Comparison of ENCODE assay signal across 9 mouse cellular contexts in genomic region chr2:152669639-152670484, GRCm38 (mm10). TPM values are rescaled to one million over a fixed set of nuclear protein-coding genes. Genes with fewer than 3 reads are reported as not detected.
DNase-seq lines count a peak whose midpoint lies in the region; ATAC-seq and TF ChIP-seq lines count a peak whose summit lies in the region.
"Had no signal": no experiment of that assay in that cellular context is flagged by ENCODE, and none has a peak within 500 bp of the region (broad histone marks: within the 10 kb centered on the region; RNA-seq: fewer than 3 reads in every experiment).

No protein-coding gene starts in this region.

- no peaks in the 10 kb centered on the region for H3K9me3 ChIP-seq in forebrain, embryonic 12.5 days
- no peaks in the 10 kb centered on the region for H3K9me3 ChIP-seq in intestine, embryonic 16.5 days (ENCODE audit: control insufficient read depth, low read length)
- no peaks in the 10 kb centered on the region for H3K9me3 ChIP-seq in midbrain, postnatal 0 days (ENCODE audit: low read length)

- peak overlapping the region; percentile 94 for H3K27ac ChIP-seq in forebrain, embryonic 12.5 days
- peak overlapping the region; percentile 94 for H3K27ac ChIP-seq in intestine, embryonic 16.5 days (ENCODE audit: low read length)
- H3K27ac ChIP-seq in midbrain, postnatal 0 days (ENCODE audit: low read depth, low read length): peak overlapping the region; percentile 98

- peak overlapping the region; percentile 87 for H3K4me2 ChIP-seq in forebrain, embryonic 12.5 days
- peak overlapping the region; percentile 88 for H3K4me2 ChIP-seq in intestine, embryonic 16.5 days (ENCODE audit: low read depth, low read length)
- H3K4me2 ChIP-seq in midbrain, postnatal 0 days (ENCODE audit: low read depth, low read length, poor library complexity, severe bottlenecking): peak overlapping the region; percentile 95

- H3K9ac ChIP-seq in forebrain, embryonic 12.5 days: peak overlapping the region; percentile 90
- H3K9ac ChIP-seq in intestine, embryonic 16.5 days (ENCODE audit: low read depth, low read length): peak overlapping the region; percentile 99
- H3K9ac ChIP-seq in midbrain, postnatal 0 days (replicated peaks; ENCODE audit: low read length, poor library complexity, severe bottlenecking): peak overlapping the region; percentile 97

- H3K4me3 ChIP-seq in forebrain, embryonic 12.5 days (replicated peaks): peak overlapping the region; percentile 98
- peak overlapping the region; percentile 93 for H3K4me3 ChIP-seq in intestine, embryonic 16.5 days (ENCODE audit: low read length)
- H3K4me3 ChIP-seq in midbrain, postnatal 0 days (ENCODE audit: low read depth, low read length): peak overlapping the region; percentile 73

- peaks cover 23% of the 10 kb centered on the region for H3K36me3 ChIP-seq in forebrain, embryonic 12.5 days (replicated peaks)
- H3K36me3 ChIP-seq in intestine, embryonic 16.5 days (ENCODE audit: control insufficient read depth, insufficient read depth, low read length): 0 out of 2 replicates have a peak, but pooled peaks cover 4% of the 10 kb centered on the region
- H3K36me3 ChIP-seq in midbrain, postnatal 0 days (ENCODE audit: insufficient read depth, low read length): 0 out of 2 replicates have a peak, but pooled peaks cover 6% of the 10 kb centered on the region

- peaks cover 33% of the 10 kb centered on the region for H3K4me1 ChIP-seq in forebrain, embryonic 12.5 days
- H3K4me1 ChIP-seq in intestine, embryonic 16.5 days (ENCODE audit: control insufficient read depth, insufficient read depth, low read length): peaks cover 38% of the 10 kb centered on the region
- H3K4me1 ChIP-seq in midbrain, postnatal 0 days (ENCODE audit: insufficient read depth, low read length): peaks cover 15% of the 10 kb centered on the region

- peak; percentile 33 for DNase-seq in adrenal gland, adult 2 months
- no peak for DNase-seq in adrenal gland, postnatal 4 days (ENCODE audit: low spot score in 2 of 2)
- DNase-seq in right cerebral cortex, postnatal 10 days (ENCODE audit: low spot score in 2 of 2): peak; percentile 64
- DNase-seq in right cerebral cortex, postnatal 14 days: no peak
- peak; percentile 69 for DNase-seq in midbrain, postnatal 0 days (ENCODE audit: low spot score)
- DNase-seq in ovary, postnatal 36 days (ENCODE audit: low spot score): no peak

- under 1% methylated on average over 46 of the region's 46 CpGs for WGBS in forebrain, embryonic 12.5 days
- WGBS in intestine, embryonic 16.5 days: under 1% methylated on average over 45 of the region's 46 CpGs
- WGBS in midbrain, postnatal 0 days: under 1% methylated on average over 36 of the region's 46 CpGs

- peak; percentile 85 for ATAC-seq in forebrain, embryonic 12.5 days (ENCODE audit: low FRiP score)
- ATAC-seq in intestine, embryonic 16.5 days: peak; percentile 73
- peak; percentile 78 for ATAC-seq in midbrain, postnatal 0 days (ENCODE audit: low FRiP score)

- no peak for TF ChIP-seq CTCF in midbrain, postnatal 0 days (IDR thresholded peaks at IDR 0.05)

- H3K27me3 ChIP-seq in forebrain, embryonic 12.5 days: no peaks in the 10 kb centered on the region
- no peaks in the 10 kb centered on the region for H3K27me3 ChIP-seq in intestine, embryonic 16.5 days (replicated peaks; ENCODE audit: control insufficient read depth, insufficient read depth, low read length)
- H3K27me3 ChIP-seq in midbrain, postnatal 0 days (ENCODE audit: insufficient read depth, low read length): no peaks in the 10 kb centered on the region

RNA-seq across cellular contexts. Expression of gene H13, which starts 0.6 kb away (rescaled TPM):
- 100 to 1,000 TPM; 164 to 202 TPM for total RNA-seq in adrenal gland, adult 2 months (2021)
- polyA plus RNA-seq in adrenal gland, adult 2 months (2012; rRNA removed): 358 and 395 TPM in 2 replicates
- 100 to 1,000 TPM; 138 to 140 TPM for total RNA-seq in adrenal gland, postnatal 4 days (2021)
- polyA plus RNA-seq in forebrain, embryonic 12.5 days (2016; fragmentation: Nextera tagmentation; extraction: Ambion mirVana): 128 and 131 TPM in 2 replicates
- 116 and 119 TPM in 2 replicates for polyA plus RNA-seq in intestine, embryonic 16.5 days (2015; fragmentation: Nextera tagmentation; extraction: Ambion mirVana)
- 166 and 173 TPM in 2 replicates for total RNA-seq in midbrain, postnatal 0 days (2014; rRNA removed)
- polyA plus RNA-seq in midbrain, postnatal 0 days (2015; fragmentation: Nextera tagmentation; extraction: Ambion mirVana): 175 and 182 TPM in 2 replicates

RNA-seq across cellular contexts. Expression of gene Mcts2, which starts 17.0 kb away (rescaled TPM):
- total RNA-seq in adrenal gland, adult 2 months (2021): 10 to 100 TPM; 26.7 to 32.9 TPM
- 1.9 and 2.3 TPM in 2 replicates for polyA plus RNA-seq in adrenal gland, adult 2 months (2012; rRNA removed)
- 10 to 100 TPM; 26.7 to 27.4 TPM for total RNA-seq in adrenal gland, postnatal 4 days (2021)
- polyA plus RNA-seq in forebrain, embryonic 12.5 days (2016; fragmentation: Nextera tagmentation; extraction: Ambion mirVana): 39.5 and 41.2 TPM in 2 replicates
- 18.9 and 25.1 TPM in 2 replicates for polyA plus RNA-seq in intestine, embryonic 16.5 days (2015; fragmentation: Nextera tagmentation; extraction: Ambion mirVana)
- total RNA-seq in midbrain, postnatal 0 days (2014; rRNA removed): 14.5 and 21.8 TPM in 2 replicates
- polyA plus RNA-seq in midbrain, postnatal 0 days (2015; fragmentation: Nextera tagmentation; extraction: Ambion mirVana): 28.0 and 28.1 TPM in 2 replicates

RNA-seq across cellular contexts. Expression of gene Rem1, which starts 43.1 kb away (rescaled TPM):
- 10 to 100 TPM; 11.3 to 18.1 TPM for total RNA-seq in adrenal gland, adult 2 months (2021)
- polyA plus RNA-seq in adrenal gland, adult 2 months (2012; rRNA removed): 11.9 and 21.0 TPM in 2 replicates
- total RNA-seq in adrenal gland, postnatal 4 days (2021): 10 to 100 TPM; 11.5 to 17.9 TPM
- polyA plus RNA-seq in forebrain, embryonic 12.5 days (2016; fragmentation: Nextera tagmentation; extraction: Ambion mirVana): 0.26 and 0.38 TPM in 2 replicates
- 9.4 and 10.2 TPM in 2 replicates for polyA plus RNA-seq in intestine, embryonic 16.5 days (2015; fragmentation: Nextera tagmentation; extraction: Ambion mirVana)
- total RNA-seq in midbrain, postnatal 0 days (2014; rRNA removed): 0.16 and 0.33 TPM in 2 replicates
- polyA plus RNA-seq in midbrain, postnatal 0 days (2015; fragmentation: Nextera tagmentation; extraction: Ambion mirVana): 0.49 and 0.94 TPM in 2 replicates

RNA-seq across cellular contexts. Expression of gene Defb25, which starts 47.0 kb away (rescaled TPM):
- total RNA-seq in adrenal gland, adult 2 months (2021): not detected
- 1.0 TPM in 1 of 2 replicates, not detected in the other for polyA plus RNA-seq in adrenal gland, adult 2 months (2012; rRNA removed)
- 1 to 10 TPM; 2.4 to 2.8 TPM for total RNA-seq in adrenal gland, postnatal 4 days (2021)
- polyA plus RNA-seq in forebrain, embryonic 12.5 days (2016; fragmentation: Nextera tagmentation; extraction: Ambion mirVana): not detected in 2 replicates
- polyA plus RNA-seq in intestine, embryonic 16.5 days (2015; fragmentation: Nextera tagmentation; extraction: Ambion mirVana): 0.61 and 1.5 TPM in 2 replicates
- total RNA-seq in midbrain, postnatal 0 days (2014; rRNA removed): not detected in 2 replicates
- 0.79 and 1.2 TPM in 2 replicates for polyA plus RNA-seq in midbrain, postnatal 0 days (2015; fragmentation: Nextera tagmentation; extraction: Ambion mirVana)
- total RNA-seq: left cerebral cortex, postnatal 36 days had no signal

Comparison
In these comparisons a context has a peak if more than half of its experiments do, and no peak if none do; other contexts are left out.
1. DNase-seq: peak in adrenal gland, adult 2 months (single experiment), right cerebral cortex, postnatal 10 days (2 of 2) and midbrain, postnatal 0 days (single experiment); none in adrenal gland, postnatal 4 days (0 of 2), right cerebral cortex, postnatal 14 days (single experiment) and ovary, postnatal 36 days (single experiment).
2. Peak in every context shown above with its lines, with median percentiles within 50 percentile points of each other: ATAC-seq, H3K27ac ChIP-seq, H3K4me2 ChIP-seq, H3K4me3 ChIP-seq and H3K9ac ChIP-seq.